Mouse (Mus musculus): Measurements from ENCODE around the gene Pex5l.

Pex5l gene

GRCm38 (mm10) chr3:33061428-33061827 is 81.6 kb downstream of the Pex5l start:
- no peak for DNase-seq

DNA sequence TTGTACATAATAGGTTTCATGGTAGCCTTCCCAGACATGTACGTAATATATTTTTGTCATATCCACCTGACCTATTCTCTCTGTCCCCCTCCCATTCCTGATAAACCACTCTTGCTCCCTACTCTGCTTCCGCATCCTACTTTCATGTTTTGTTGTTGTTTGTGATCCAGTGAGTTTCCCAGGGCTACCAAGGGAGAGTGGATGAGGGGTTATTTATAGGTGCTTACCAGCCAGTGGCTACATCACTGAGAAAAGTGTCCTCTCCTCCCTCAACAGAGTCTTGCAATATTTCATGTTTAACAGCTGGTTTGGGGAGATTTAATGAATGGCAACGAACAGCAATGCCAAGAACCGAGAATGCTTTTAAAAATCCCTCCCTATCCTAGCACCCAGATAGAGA is 82.0 kb downstream of the Pex5l start:
- no peak for DNase-seq

GRCm38 (mm10) chr3:33060343-33060937 is 82.6 kb downstream of the Pex5l start:
- DNase-seq = no peak

- no peak for DNase-seq
Observed at GRCm38 (mm10) chr3:33048304-33048703, 94.7 kb downstream of the Pex5l start.

GRCm38 (mm10) chr3:33044799-33045106 is 98.3 kb downstream of the Pex5l start:
- no peak for DNase-seq

DNA sequence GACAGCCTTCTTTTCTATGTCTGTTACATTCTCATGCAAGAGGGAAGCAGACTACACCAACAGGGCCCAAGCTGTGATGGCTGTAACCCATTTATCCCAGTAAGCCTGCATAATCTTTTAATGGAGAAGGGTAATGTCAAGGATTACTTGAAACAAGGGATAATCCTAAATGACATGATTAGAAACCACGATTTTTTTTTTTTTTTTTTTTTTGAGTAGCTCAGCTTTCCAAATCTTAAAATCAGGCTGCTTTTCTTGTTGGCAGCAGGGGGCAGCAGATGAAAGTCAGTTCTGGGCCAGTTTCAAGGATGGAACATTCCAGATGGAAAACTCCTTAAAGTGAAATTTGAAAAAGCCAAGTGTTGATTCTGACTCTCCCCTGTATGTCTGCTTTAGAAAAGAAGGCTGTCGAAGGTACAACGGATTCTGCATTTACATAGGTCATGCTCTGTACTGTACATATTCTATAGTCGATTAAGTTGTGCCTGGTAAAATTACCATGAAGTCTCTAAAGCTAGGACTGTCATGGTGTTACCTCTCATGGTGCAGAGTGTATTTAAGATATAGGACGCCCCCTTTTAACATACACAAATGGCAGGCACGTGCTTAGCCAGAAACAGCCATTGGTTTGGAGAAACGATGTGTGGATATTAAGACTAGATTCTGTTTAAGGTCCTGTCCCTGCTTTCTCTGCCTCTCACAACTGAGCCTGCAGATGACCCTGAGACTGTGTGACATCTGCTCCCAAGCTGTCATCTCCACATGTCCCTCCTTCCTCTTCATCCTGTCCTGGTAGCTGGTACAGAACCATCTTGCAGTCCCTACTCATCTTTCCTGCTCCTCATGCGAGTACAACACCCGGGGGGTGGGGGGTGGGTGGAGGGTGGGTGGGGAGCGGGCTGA is 98.9 kb downstream of the Pex5l start:
- no peak for DNase-seq

- no peak for DNase-seq
Observed at GRCm38 (mm10) chr3:33024566-33024965, 118.5 kb downstream of the Pex5l start.

DNA sequence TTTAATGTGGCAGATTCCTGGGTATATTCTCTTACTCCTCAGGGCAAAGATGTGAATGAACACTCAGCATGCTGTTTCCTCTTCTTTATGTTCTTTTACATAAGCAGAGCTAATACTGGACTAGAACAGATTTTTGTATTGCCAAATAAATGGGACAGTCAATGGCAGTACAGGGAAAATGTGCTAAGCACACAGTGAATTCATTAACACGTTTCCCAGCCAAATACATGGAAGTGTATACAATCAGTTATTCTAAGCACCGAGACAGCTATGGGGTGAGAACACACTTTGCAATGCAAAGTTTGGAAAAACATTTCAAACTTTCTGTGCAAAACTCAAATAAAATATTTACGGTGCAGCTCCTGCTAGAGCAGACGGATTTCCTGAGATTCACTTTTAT is 139.1 kb downstream of the Pex5l start:
- no peak for DNase-seq

GRCm38 (mm10) chr3:33001769-33002168 is 141.3 kb downstream of the Pex5l start:
- no peak for DNase-seq

DNA sequence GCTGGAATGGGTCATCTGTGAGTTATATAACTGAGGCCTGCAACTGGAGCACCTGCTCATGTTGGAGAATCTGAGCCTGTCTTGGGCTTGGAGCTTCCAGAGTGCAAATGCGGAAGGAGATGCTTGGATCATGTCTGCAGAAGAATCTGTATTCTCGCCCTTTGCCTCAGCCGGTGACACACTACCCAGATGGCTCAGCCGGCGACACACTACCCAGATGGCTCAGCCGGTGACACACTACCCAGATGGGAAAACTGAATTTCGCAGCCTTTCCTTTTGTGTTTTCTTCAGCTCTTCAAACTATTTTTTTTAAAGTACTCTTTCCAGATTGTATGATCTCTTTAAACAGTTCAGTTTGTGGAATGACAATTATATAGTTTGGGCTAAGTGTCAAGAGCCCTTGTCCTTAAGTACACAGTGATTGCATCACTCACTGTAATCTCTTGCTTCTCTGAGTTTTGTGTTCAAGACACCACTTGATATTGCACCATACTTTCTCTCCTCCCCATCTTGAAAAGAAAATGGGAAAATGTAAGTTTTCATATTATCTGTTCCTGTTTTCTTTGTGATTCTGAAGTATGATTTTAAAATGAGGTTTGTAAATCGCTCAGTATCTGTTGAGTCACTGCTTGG is 142.5 kb downstream of the Pex5l start:
- DNase-seq = no peak

DNA sequence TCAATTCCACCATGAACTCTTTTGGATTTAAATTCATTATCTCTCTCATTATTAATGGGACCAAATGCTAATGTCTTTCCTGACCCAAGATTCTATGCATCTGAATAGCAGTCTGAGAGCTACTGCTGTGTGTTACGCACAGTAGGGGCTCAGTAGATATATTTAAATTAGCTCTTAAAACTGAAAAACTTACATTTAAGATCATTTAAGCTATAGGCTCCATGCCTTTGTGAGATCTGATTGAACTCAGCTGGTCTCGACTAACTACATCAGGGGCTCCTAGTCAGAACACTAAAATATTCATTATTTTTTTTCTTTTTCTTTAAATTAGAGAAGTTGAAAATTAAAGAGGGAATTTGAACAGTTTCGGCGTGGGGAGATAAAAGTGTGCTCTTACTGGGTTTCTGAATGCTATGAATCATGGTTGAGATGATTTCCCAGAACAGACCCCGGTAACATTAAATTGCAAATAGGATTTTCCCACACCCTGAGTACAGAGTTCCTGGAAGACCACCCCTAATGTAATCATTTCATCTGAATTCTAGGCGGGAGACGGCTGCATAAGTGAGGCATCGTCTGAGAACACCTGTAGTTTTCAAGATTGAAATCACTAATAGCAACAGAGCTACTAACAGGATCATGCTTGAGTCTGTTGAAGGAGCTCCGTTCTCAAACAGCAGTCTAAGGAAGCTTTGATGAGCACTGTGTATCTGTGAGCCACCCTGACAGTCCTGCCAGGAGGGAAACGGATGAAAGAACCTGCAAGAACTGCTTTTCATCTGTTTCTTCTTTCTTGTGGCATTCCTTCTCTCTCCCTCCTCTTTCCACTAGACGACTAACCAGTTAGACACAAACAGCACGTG is 151.1 kb downstream of the Pex5l start:
- DNase-seq = no peak

- DNase-seq = no peak
Observed at GRCm38 (mm10) chr3:32987806-32988205, 155.2 kb downstream of the Pex5l start.

DNA sequence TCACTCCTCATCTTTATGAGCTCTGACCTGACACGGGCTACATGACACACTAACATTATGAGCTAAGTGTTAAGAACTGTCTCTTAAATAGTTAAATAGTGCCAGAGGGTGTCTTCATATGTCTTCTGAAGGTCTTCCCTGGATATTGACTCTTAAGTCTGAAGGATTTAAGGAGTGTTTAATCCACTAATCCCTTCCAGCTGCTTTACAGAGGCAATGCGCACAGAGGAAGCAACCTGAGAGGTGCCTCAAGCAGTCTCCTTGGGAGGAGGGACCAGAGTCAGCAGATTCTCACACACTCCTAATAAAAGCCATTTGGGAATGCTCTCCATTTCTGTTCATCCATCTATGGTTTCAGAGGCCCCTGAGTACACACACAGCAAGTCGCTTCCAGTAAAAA is 157.9 kb downstream of the Pex5l start:
- no peak for DNase-seq

DNA sequence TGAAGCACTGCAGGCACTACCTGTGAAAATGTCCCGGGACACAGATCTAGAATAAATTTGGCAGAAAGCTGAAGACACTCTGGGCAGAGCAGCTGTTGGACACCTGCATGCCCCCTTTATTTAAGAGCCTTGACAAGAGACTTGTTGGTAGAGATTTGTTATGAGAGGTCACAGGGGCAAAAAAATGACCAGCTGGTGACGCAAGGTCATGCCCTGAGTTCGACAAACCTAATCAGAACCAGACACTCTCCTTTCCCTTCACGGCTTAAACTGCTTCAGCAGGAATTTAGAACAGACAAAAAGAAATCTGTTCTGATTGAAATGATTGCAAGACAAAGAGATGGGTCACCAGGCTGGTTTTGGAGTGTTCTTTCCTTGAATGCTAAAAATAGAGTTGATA is 163.1 kb downstream of the Pex5l start:
- no peak for DNase-seq

- DNase-seq = no peak
Observed at GRCm38 (mm10) chr3:32979238-32979637, 163.8 kb downstream of the Pex5l start.

- no peak for DNase-seq
Observed at GRCm38 (mm10) chr3:32970257-32970656, 172.8 kb downstream of the Pex5l start.

- no peak for DNase-seq
Observed at GRCm38 (mm10) chr3:32968671-32969425, 174.2 kb downstream of the Pex5l start.

DNA sequence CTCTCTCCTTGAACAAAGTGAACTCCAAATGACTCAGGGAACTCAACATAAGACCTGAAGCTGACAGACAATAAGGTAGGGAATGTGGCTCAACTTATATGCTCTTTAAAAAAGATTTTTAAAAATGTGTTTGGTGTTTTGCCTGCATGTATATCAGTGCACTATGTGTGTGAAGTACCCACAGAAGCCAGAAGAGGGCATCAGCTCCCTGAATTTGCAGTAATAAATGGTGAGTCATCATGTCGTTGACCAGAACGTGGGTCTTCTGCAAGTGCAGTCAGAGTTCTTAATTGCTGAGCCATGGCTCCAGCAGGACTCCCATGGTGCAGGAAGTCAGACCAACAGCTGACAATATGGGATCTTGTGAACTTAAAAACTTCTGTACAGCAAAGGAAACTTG is 177.5 kb downstream of the Pex5l start:
- DNase-seq = no peak

DNA sequence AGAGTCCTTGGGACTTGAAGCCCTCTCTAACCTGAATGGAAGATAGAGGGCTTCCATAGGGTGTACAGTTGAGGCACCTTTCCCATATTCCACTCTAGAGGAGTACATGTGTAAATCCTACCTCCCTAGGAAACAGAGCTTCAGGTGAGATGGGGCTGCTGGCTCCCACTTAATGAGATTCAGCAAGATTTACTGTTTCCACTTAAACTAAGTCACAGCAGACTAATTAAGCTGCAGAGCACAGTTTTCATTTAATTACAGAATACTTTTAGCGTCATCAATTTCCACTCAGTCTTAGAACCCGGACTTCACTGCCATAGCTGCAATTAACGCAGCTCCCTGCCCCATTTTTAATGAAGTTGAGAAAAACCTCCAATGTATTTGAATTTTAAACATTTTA is 181.6 kb downstream of the Pex5l start:
- DNase-seq = no peak

DNA sequence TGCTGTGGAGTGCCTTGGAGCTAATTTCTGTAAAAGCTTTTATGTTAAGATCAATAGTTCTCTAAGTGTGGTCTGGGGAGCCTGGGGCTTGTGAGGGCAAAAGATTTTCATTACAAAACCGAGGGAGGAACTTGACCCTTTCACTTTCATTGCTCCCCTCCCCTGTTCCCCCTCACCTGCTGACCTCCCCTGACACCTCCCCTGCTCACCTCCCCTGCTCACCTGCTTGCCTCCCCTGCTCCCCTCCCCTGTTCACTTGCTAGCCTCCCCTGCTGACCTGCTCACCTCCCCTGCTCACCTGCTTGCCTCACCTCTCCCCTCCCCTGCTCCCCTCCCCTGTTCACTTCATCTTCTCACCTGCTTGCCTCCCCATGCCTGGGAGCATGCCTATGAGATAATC is 191.7 kb downstream of the Pex5l start:
- DNase-seq = no peak

GRCm38 (mm10) chr3:32947486-32947885 is 195.6 kb downstream of the Pex5l start:
- DNase-seq = no peak

GRCm38 (mm10) chr3:32939802-32940501 is 203.1 kb downstream of the Pex5l start:
- DNase-seq = no peak

Data from cerebellum, adult 8-10 months (tissue).